Mouse (Mus musculus) spleen, adult 12 weeks (tissue): ENCODE results near the gene Fgd3.

Experiments
- DNase-seq: peaks from one replicate; pipeline ENCODE4 v3.0.0; 2022; ENCODE audit warnings: low spot score

Fgd3 gene

DNA sequence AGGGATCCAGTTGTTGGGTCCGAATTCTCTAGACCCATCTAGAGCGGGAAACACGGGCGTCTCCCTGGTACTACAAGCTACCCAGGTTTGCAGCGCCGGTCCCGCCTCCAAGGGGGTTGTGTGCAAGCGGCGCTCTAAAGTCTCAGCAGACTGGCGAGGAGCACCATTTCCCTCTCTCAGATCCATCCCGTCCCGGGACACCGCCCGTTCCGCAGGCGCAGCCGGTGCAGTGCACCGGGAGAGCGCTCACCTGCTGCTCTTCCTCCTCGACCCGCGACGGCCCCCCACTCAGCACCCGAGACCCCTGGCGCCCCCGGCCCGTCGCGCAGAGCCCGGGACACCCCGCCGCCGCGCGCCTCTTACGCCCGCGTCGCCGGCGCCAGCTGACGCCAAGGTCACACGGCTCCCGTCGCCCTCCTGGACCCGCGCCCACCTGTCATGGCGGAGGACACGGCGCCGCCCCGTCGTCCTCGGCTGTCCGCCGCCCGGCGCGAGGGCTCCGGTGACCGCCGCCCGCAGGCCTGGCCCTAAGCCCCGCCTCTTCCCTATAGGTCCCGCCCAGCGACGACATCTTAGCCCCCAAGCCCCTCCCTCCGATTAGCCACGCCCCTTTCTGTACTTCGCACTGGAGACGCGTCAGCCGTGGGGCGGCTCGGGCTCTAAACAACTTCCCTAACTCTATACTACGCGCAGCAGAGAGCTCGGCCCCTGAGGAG lies 104.4 kb downstream of the Fgd3 start, which contains the start of gene Card19:
Card19 (minus strand) TSS at position 534 of the 716 bp plus-strand sequence.
- DNase-seq: peak; percentile 88

DNA sequence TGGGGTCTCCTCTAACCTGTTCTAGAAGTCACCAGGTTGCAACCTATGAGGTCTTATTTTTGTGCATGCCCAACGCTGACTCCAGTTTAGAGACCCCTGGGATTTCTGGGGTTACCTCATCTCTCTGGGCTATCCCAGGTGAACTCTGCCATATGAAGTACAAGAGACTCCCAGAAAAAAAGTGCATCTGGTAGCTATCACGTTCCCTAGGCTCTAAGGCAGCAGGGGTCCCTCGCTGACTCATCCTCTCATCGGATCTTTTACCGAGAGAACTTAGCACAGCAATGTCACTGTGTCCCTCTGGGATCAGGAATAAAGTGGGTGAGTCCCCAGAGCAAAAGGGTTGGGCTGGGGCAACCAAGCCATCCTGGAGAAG lies 105.0 kb downstream of the Fgd3 start:
- no peak for DNase-seq

DNA sequence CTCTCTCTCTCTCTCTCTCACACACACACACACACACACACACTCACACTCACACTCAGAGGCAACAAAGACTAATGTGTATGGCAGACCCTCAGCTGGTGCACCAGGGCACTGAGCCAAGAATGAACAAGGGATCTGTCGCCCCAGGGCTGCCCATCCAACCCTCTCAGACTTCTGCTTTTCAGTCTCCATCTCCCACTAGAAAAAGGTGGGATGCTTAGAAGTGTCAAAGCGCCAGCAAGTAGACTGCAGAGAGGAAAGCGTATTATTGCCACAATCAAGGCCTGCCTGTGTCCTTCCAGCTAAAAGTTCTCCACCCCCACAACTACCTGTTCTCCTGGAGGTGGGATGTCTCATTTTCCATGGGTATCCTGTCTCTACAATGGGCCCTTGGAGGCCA lies 105.7 kb downstream of the Fgd3 start:
- DNase-seq: no peak

DNA sequence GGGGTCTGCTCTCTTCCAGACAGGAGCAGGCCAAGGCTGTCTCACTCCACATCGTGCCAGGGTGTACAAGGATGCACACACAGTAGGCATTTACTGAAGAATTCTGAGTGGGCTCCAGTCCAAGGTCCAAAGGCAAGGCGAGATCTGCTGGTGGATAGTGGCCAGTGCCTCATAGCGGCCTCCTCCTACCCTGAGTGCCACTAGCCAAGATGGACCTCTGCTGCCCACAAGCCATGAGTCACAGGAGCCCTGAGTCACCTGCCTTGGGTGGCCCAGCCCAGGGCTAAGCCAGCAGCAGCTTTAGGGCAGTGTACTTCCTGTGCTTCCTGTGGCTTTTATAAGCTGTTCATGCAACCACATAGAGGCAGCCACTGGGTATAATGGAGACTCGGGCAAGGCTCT lies 106.6 kb downstream of the Fgd3 start:
- DNase-seq: no peak

DNA sequence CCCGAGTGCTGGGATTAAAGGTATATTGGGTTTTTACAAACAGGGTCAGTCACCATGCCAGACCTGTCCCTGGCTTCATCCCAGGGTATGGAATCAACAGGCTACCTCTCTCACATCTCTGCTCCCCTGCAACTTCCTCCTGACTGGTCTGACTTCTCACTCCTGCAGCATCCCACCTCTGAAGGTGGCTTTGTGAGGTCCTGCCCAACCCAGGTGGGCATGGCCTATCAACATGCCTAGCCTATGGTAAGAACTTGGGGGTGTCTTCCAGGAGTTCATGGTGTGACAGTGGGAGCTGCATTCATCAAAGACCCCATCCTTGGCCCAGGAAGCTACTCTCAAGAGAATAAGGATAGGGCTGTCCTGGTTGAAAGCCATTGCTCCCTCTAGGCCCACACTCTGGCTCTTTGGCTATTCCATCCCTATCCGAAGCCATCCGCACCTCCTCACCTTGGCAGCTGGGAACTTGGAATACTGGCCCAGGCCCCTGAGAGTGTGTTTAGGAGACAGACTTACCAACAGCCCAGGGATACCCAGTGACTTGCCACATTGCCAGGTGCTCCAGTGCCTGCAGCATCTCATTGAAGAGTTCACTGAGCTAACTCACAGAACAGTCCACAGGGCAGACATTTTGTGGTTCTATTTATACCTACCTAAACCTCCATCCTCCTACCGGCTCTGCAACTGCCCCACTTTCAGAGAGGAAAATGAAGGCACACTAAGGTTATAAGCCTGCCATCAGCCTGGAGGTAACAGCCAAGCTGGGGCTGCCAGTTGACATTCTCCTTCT lies 107.2 kb downstream of the Fgd3 start:
- no peak for DNase-seq
